Mouse (Mus musculus) layer of hippocampus, postnatal 36 days (tissue): ENCODE measurements around the gene Disp2. TPM values are rescaled to one million over a fixed set of nuclear protein-coding genes. Genes with fewer than 3 reads are reported as not detected.

ENCODE experiments used
- DNase-seq, 2 experiments: peaks; one replicate each; pipeline ENCODE4 v3.0.0; 2022
- total RNA-seq, 2 experiments: library from RNA; stranded (reverse); gene quantifications; 2 replicates each; pipeline ENCODE4 v1.2.3; 2021

Disp2 gene
- total RNA-seq, 2 experiments from 2014 or later = 267 to 273 TPM

DNA sequence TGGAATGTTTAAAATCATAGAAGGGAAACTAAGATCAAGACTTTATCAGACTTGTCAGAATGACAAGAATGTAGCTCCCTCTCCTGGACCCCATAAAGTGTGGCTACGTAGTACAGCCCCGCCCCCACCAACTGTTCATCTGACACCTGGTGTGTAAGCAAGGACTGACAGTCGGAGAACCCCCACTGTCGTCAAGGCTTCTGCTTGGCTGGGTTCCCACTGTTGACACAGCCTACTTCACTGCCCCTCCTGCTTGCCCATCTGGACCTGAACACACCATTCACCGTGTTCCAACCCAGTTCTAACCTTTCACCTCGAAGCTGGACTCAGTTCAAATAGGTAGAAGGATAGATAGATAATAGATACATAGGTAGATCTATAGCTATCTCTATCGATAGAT is 66.7 kb downstream of the Disp2 start:
- no peak for DNase-seq

- DNase-seq = no peak
Observed at GRCm38 (mm10) chr2:118851756-118852155, 72.2 kb downstream of the Disp2 start.

Other genes starting within 250 kb of the Disp2 start
- gene Bmf, start 230.0 kb upstream of the Disp2 start, total RNA-seq = 1 to 10 TPM; 1.9 to 3.8 TPM
- 1 to 10 TPM; 1.5 to 3.2 TPM for gene Bub1b, start 181.5 kb upstream of the Disp2 start, total RNA-seq
- 10 to 100 TPM; 50.0 to 55.4 TPM for gene Pak6, start 116.4 kb upstream of the Disp2 start, total RNA-seq
- gene Ankrd63, start 75.8 kb upstream of the Disp2 start, total RNA-seq = 10 to 100 TPM; 14.6 to 16.9 TPM
- 1 to 10 TPM; 2.3 to 2.5 TPM for gene Plcb2, start 51.3 kb upstream of the Disp2 start, total RNA-seq
- 10 to 100 TPM; 64.8 to 66.9 TPM for gene Inafm2, start 34.0 kb upstream of the Disp2 start, total RNA-seq
- gene Ccdc9b, start 17.1 kb upstream of the Disp2 start, total RNA-seq = 1 to 10 TPM; 6.4 to 6.5 TPM
- not detected for gene Phgr1, start 7.0 kb upstream of the Disp2 start, total RNA-seq
- 1 to 10 TPM; 1.5 to 2.2 TPM for gene Knstrn, start 34.3 kb downstream of the Disp2 start, total RNA-seq
- 100 to 1,000 TPM in 1 of 2 experiments, 10 to 100 TPM in 1; 99.8 to 106 TPM for gene Ivd, start 82.2 kb downstream of the Disp2 start, total RNA-seq
- 10 to 100 TPM; 51.3 to 55.6 TPM for gene Bahd1, start 120.7 kb downstream of the Disp2 start, total RNA-seq
- 1 to 10 TPM; 2.7 to 2.9 TPM for gene Chst14, start 146.8 kb downstream of the Disp2 start, total RNA-seq
- gene Ccdc32, start 249.7 kb downstream of the Disp2 start, total RNA-seq = 10 to 100 TPM; 51.3 to 55.5 TPM